Mouse (Mus musculus): ENCODE results near the gene Gm28363.
"Not testable (repeated sequence)": the region's sequence is repeated elsewhere in the genome, so short reads cannot be mapped to it uniquely, and the experiment has no call there.

Gm28363 gene

DNA sequence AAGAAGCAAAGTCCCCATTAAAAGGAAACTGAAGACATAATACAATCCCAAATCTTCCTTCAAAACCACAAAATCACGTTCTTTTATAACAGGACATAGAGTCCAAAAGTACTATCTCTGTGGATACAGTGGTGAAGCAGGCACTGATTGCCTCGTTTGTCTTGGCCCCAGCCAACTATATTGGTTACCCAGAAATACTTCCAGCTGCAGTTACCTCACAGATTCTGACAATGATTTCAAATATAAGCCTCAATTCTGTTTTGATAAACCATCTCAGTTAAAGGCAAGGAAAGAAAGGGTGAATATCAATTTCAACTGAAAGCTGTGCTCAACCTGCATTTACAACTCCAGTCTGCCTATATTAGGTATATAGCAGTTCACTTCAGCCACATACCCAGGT, at the start of gene Gm28363:
Gm28363 (plus strand) TSS at position 301 of the 400 bp plus-strand sequence.
- DNase-seq (ENCODE audit: low spot score), result not testable (repeated sequence)

- DNase-seq (ENCODE audit: low spot score), result not testable (repeated sequence)
These were observed 46.7 kb upstream of the Gm28363 start for GRCm38 (mm10) chr1:117650236-117650635.
